Mouse (Mus musculus) erythroid progenitor cell, adult 5-6 weeks (primary cell): ENCODE data around the gene Spata13. TPM values are rescaled to one million over a fixed set of nuclear protein-coding genes. Genes with fewer than 3 reads are reported as not detected.

Experiments
- ATAC-seq: replicated peaks from 2 replicates; pipeline ENCODE4 v1.8.0; 2016; ENCODE audit warnings: moderate number of reproducible peaks, mild to moderate bottlenecking, moderate TSS enrichment, inconsistent platforms; ENCODE audit not compliant: poor library complexity, low FRiP score, severe bottlenecking
- total RNA-seq, 2 experiments: library from RNA; stranded (forward) in 1 of 2; stranded (reverse) in 1 of 2; fragments of 150-400 nt in 1 of 2; fragments of 186-747, 209-891 nt in 1 of 2; gene quantifications; 2 replicates each; pipeline versions ENCODE4 v1.2.3 to v1.2.4; 2015 to 2017; ENCODE audit warnings: low replicate concordance in 2 of 2

The Spata13 gene
- total RNA-seq, 2 experiments from 2014 or later: 20.5 to 49.2 TPM

DNA sequence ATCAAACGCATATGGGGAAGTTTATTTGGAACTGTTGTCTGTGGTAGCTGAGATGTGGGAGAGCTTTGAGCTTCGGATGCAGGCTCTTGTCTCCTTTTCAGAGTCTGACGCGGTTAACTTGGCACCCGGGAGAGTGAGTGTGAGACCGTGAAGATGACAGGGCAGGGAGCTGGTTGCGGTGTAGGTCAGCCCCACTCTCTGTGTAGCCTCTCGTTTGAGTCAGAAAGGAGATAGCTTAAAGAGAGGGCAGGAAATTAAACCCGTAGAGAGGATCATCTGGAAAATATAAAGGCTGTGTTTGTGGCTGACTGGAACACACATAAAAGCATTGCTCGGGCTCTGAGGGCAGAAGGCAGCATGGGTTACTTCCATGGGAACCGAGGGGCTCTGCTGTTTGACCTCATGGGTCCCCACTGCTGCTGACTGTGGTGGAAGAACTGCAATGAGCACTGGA is 173.1 kb downstream of the Spata13 start:
- ATAC-seq: no peak

DNA sequence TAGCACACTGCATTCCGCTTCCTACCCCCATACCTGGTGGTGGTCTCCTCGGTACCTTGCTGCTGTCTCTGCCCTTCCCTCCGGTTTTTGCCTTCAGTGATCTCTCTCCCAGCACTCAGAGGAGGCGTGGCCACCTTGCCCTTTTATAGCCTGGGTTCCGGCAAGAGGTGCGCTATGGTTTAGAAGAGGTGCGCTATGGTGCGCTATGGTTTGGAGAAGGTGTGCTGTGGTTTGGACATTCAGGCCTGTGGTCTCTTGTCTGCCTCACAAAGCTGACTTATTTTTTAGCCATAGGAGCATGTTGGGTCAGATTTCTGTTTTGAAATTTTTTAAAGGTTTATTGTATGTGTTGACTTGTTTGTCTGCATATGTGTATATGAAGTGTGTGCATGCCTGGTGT is 176.1 kb downstream of the Spata13 start:
- no peak for ATAC-seq

DNA sequence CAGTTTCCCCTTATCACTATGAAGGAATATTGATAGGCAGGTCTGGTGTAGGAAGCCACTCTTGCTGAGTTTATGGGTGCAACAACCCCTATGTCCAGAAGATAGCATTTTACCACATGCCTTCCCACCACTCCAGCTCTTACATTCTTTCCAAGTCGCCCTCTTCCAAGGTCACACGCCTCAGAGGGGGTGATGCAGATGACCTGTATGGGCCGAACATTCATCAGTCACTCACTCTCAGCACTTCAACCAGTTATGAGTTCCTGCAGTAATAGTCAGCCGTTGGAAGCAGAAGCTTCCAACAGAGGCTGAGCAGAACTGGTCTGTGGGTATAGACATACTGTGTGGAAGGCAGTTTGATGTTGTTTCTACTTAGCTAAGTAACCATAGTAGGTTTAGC is 177.7 kb downstream of the Spata13 start:
- no peak for ATAC-seq

Other genes starting within 250 kb of the Spata13 start
- not detected in 2 replicates for gene C1qtnf9, start 134.1 kb downstream of the Spata13 start, total RNA-seq (2015; ENCODE audit: low replicate concordance)
- gene C1qtnf9, start 134.1 kb downstream of the Spata13 start, total RNA-seq (2017; ENCODE audit: low replicate concordance): not detected in 2 replicates
- 2.9 and 5.4 TPM in 2 replicates for gene Mipep, start 150.6 kb downstream of the Spata13 start, total RNA-seq (2015; ENCODE audit: low replicate concordance)
- gene Mipep, start 150.6 kb downstream of the Spata13 start, total RNA-seq (2017; ENCODE audit: low replicate concordance): 1.9 and 4.2 TPM in 2 replicates